Mouse (Mus musculus) urinary bladder, adult 2 months (tissue): ENCODE measurements around the gene Sdhaf1. TPM values are rescaled to one million over a fixed set of nuclear protein-coding genes. Genes with fewer than 3 reads are reported as not detected.

Source experiments
- DNase-seq: peaks from one replicate; pipeline ENCODE4 v3.0.0; 2022; ENCODE audit warnings: low spot score
- polyA plus RNA-seq: library from polyadenylated mRNA; depleted of rRNA; stranded (reverse); fragments of >200 nt; gene quantifications from 2 replicates; pipeline ENCODE4 v1.2.3, GENCODE M21; 2012; rRNA removed

The Sdhaf1 gene
- 12.8 and 15.4 TPM in 2 replicates for polyA plus RNA-seq

DNA sequence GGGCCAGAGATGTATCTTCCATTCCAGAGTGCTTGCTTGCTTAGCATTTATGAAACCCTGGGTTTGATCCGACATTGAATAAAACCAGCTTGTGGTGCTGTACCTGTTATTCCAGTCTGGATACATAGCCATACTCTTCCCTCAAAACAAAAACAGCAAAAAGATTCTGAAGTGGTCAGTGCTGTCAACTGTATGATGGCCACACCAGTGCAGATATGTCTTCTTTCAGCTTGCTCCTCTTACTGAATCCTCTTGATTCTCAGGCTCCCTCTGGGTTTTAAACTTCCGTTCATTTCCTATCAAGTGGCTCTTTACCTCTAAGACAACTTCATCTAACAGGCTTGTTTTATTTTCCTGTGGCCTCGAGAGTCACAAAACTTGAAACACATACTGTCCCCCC, at the start of gene Sdhaf1:
Gene Sdhaf1 (minus strand): TSS at position 101 of the 400 bp plus-strand sequence.
- DNase-seq: no peak

DNA sequence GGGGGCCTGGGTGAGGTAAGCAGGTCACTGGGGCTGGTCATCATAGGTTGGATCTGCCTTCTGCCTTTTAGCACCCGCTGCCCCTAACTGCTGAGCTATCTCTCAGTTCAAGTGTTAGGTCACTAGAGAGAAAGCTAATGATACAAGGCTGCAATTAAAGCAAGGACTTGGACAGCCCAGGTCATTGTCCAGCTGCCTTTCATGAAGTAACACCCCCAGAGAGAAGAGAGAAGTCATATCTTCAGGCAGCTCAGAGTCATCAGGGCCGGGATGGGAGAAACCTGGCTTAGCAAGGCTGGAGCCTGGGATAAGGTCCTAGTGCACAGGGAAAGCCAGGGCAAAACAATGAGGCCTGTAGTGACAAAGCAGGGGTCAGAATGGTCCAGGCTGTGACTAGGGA, 43.8 kb upstream of the Sdhaf1 start:
- DNase-seq: no peak

DNA sequence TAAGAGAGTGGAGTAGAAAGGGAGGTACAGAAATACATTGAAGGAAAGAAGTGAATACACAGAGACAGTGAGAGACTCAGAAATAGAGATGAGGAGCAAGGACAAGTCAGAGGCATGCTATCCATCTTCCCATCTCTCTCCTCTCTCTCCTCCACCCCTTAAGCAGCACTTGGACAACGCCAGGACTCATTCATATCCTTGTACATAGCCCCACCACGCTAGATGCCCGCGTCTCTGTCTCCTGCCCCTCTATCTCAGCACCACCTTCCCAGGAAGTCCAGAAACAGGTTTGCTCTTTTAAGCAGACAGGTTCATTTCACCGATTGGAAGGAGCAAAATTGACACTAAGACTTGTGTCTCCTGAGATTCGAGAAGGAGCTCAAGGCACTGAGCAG, 39.6 kb upstream of the Sdhaf1 start:
- no peak for DNase-seq

DNA sequence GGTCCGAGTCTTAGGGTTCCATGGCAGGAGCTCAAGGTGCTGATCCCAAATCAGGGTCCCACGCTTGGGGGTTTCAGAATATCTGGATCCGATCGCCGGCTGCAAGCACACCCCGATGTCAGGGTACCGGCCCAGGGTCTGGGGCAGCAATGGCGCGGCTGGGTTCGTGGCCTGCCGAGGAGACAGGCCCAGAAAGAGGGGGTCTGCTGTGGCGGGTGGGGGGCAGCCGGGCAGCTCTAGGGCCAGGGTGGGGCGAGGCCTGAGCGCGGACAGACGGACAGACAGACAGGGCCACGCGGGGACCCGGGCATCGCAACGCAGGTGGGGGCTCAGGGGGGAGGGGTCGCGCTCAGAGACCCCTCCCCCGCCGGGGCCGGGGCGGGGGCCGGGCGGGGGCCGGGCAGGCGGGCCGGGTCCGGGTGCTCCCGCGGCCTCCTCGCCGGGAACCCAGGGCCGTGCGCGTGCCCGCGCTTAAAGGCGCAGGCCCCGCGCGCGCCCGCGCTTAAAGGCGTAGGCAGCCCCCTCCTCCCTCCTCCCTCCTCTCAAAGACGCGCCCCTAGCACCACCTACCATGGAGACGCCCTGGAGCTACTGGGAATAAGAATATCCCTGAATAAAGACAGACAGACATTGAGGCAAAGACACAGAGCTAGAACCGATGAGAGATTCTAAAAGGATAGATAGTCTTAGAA, 39.1 kb upstream of the Sdhaf1 start, which contains the start of gene Lrfn3:
Gene Lrfn3 (minus strand): TSS at position 121 of the 692 bp plus-strand sequence.
- DNase-seq: no peak

DNA sequence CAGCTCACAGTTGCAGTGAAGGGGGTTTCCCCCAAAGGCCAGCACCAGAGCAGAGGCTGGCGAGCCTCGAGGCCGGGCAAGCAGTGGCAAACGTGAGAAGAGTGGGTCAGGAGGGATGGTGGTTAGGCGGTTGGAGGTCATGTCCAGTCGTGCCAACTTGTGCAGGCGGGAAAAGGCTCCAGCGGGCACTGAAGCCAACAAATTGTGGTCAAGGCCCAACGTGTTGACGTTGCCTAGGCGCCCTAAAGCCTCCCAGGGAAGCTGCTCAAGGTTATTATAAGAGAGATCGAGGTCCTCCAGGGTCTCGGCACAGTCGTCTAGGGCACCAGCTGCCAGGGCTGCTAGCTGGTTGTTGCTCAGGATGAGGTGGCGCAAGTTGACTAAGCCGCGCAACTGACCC, 36.3 kb upstream of the Sdhaf1 start:
- DNase-seq: no peak

DNA sequence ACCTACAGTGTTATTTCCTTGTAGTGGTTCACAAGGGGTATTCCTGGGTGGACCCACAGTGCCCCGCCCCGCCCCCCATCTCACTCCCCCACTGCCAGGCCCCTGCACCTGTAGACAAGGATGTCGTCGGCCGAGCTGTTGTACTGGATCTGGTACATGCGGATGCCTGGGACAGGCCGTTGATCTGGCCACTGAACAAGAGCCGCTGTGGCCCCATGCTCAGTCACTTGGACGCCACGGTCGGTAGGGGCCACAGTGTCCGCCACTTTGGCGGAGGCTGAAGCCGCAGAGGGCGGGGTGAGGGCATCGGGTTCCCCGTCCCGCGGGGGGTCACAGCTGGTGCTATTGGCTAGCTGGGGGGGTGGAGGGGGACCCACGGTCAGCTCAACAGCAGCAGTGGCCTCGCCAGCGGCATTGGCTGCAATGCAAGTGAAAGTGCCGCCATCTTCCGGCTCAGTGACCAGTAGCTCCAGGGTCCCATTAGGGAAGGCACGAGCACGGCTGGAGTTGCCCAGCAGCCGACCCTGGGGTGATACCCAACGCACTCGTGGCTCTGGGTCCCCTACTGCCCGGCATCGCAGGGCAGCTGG, 35.7 kb upstream of the Sdhaf1 start:
- DNase-seq: no peak

DNA sequence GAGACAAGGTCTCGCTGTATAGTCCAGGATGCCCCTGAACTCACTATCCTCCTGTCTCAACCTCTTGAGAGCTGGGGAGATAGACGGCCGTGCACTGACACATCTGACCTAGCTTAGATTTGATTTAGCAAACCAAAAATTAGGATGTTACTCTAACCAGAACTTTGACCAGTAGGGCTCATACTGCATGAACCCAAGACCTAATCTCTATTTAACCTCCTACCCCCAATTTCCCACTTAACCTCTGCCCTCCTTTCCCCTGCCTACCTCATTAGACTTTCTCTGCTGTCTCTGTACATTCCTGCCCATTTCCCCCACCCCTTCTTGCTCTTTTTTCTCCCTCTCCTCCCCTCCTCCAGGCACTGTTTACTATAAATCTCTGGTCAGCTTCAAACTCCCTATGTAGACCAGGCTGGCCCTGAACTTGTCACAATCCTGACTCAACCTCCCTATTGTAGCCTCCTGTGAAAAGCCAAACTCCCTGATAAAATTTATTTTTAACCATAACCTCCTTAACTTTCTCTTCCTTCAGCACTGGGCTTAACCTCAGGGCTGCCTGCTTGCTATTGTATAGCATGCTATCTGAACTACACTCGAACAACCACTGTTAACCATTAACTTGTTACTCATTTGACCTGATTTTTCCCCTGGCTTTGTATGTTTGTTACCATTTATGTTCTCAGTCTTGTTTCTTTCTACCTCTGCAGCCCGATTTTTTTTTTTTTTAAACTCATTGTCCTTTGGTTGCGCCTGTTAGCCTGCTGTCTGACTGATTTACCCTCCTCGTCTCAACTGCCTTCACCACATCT, 34.9 kb upstream of the Sdhaf1 start:
- no peak for DNase-seq

DNA sequence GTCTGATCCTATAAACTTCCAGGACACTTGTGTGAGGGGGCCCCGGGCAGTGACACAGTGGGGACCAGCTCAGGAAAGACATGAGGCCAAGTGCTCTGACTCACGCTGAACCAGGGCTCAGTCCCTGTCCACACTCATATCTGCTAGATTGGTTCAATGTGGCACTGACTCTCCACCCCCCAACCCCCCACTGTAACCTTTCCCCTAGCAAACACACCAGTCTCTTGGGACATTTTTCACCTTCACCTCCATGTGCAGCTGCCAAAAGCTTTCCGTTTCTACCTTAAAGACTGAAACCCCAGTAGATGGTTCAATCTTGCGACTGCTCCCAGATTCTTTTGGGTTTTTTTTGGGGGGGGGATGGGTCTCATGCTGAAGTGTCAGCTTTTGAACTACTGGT, 30.4 kb upstream of the Sdhaf1 start:
- DNase-seq: no peak

DNA sequence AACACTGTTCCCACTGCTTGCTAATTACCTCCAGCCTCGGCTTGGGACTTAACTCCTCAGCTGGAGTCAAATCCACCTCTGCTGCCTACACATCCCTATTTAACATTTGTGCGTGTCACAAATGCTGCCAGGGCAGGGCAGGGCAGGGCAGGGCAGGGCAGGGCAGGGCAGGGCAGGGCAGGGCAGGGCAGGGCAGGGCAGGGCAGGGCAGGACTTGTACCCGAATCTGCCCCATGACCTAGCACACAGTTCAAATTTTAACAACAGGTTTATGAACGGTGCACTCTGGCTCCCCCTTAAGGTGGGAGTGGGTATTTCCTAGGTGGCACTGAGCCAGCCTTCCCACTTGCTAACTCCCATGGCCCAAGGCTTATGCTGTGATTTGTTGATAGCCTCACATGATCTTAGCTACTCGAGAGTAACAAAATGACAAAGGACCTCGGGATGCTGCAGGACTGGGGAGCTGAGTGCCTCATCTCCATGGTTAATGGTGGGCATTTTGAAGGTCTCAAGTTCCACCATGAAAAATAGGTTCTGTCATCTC, 29.7 kb upstream of the Sdhaf1 start:
- no peak for DNase-seq

DNA sequence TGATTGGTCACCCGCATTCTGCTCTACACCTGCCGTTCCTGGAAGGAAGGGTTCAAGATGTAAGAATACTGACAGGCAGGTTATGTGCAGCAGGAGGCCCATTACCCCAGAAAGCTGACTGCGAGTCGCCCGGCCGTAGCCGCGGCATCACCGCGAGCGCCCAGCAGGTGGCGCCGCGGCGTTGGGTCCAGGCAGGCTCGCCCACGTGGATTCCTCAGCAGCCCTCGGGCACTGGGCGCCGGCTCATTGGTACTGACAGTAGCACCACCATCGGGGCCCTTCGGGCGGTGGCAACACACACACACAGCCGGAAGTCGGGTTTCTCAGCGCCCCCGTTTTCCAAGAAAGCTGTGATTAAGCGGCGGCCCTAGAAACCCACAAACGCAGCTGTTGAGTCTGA, 24.1 kb upstream of the Sdhaf1 start:
- no peak for DNase-seq

DNA sequence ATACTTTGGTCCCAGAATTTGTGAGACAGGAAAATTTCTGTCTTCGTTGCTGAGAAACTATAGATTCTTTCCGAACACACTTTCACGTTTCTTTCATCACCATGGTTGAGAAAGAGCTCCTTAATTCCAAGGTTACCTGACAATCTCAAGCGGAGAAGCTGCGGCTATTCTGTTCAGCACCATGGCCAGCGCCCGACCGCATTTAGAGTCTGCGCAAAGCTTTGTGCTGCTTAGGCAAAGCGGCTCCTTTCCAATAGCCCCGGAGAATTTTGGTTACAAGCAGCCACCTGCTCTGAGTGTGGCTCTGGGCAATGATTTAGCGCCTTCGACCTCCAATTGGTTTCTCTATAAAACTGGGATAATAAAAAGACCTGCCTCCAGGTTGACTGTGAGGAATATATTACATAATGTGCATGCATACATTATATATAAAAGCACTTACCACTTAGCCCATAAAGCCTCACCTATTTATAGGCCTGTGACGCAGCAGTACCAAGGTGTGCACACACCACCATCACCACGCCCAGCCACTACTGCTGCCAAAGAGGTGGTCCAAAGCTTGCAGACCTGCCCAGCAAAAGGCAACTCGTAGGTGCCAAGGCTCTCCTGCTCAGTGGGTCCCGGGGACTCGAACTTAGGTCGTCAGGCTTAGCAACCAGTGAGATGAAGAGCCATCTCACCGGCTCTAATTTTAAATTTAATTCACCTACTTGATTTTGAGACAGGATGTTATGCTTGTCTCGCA, 23.1 kb upstream of the Sdhaf1 start:
- DNase-seq: no peak

DNA sequence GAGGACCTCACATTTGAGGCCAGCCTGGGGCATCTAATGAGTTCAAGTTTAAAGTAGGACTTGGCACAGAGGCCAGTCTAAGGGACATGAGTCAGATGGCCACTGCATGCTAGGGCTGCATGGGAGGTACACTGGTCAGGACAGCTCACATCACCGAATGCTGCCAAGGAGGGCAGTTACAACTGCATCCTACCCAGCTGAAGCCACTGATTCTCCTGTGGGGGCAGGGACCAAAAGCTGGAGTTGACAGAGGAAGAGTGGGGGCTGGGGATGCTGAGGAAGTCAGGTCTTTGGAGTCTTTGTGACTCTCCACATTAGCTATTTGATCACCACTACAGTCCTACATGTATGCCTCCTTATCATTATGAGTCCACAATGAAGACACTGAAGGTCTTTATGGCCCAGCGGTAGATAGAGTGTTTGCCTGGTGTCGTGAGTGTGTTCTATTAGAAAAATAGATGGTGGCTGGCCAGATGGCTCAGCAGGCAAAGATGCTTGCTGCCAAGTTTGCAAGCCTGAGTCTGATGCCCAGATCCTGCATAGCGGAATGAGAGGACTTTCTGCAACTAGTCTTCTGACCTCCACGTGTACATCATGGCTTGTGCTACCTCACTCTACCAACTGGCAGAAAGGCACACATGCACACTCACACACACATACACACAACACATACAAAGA, 15.9 kb upstream of the Sdhaf1 start:
- no peak for DNase-seq

DNA sequence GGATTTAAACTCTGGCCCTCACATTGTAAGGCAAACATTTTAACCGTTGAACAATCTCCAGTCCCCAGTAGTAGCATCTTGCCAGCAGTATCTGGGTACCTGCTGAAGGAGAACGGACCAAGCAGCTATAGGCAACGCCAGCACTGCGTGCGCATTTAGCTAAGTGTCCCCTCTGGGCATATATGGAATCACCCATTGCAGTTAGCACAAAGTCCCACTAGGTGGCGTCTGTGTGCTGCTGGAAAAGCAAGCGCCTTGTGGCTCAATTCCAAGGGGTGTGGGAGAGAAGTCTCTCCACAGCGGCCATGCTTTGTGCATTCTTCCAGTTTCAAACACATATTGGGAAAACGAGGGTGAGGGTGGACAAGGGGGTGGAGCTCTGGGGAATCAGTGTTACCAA, 12.7 kb upstream of the Sdhaf1 start:
- peak; percentile 52 for DNase-seq

DNA sequence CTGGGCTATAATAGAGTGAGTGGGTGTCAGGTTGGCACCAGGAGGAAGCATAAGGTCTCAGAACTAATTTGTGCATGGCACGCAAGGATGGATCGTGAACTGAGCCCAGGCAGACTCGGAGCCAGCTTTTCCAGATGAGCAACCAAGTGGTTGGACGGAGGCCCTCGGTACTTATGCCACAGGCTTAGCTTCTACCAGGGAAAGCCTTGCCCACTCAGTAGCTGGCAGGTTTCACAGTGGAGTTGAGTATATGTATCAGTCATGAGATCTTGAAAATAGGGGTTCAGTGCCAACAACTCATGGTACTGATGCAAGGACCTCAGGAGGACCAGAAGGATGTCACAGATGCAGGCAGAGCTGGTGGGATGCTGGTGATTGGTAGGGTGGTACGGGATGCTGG, 12.0 kb upstream of the Sdhaf1 start:
- DNase-seq: no peak

DNA sequence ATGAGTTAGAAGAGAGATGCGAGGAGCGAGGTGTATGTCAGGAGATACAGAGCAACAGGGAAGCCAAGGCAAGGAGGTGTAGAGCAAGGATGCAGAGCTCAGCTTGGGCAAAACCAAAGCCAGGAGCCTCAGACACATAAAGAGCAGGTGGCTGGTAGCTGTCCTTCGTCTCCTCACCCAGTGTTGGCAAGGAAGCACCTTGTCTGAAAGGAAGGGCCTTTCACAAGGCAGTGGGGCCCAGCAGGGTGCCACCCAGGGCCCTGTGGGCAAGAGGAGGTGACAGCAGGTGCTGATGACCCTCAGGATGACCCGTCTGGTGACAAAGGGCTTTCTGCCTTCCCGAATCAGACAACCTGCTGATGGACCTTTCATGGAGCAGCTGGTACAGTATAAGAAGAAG, 10.9 kb upstream of the Sdhaf1 start:
- DNase-seq: no peak

DNA sequence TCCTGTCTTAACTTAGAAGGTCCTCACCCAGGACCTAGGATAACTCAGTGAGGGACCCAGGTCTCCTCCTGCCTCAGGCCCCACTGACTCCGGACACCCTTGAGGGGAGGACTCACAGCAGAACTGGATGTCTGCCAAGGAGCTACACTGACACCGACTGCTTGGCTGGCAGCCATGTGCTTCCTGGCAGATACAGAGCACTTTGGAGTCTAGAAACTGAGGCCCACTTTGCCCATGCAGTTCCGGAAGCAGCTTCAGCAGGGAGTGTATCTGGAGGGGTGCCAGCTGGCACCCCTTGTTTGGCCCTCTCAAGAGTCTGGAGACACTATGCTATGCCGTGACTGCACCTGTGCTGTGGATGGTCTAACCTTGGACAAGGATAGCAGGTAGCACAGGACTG, 9.7 kb upstream of the Sdhaf1 start:
- DNase-seq: no peak

DNA sequence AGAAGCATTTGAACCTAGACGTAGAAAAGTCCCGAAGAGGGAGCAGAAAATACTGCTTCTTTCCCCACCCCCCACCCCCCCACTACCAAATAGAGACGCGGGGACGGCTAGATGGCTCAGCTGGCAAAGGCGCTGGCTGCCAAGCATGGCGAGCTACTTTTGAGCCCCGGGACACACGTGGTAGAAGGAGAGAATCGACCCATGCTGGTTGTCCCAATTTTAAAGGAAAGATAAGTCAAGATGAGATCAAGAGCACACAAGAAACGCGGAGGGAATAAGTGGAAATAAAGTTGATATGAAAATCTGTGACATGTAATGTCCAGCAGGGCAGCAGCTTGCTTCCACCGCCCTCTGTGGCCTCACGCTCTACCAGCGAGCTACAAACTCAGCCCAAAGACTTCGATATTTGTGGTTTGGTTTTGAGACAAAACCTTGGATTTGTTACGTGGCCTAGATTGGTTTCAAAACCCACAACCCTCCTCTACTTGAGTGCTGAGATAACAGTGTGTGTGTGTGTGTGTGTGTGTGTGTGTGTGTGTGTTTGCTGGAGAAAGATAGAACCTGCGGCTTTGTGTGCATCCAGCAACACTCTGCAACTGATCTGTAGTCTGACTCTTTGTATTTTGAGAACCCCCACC, 9.0 kb upstream of the Sdhaf1 start:
- DNase-seq: no peak

DNA sequence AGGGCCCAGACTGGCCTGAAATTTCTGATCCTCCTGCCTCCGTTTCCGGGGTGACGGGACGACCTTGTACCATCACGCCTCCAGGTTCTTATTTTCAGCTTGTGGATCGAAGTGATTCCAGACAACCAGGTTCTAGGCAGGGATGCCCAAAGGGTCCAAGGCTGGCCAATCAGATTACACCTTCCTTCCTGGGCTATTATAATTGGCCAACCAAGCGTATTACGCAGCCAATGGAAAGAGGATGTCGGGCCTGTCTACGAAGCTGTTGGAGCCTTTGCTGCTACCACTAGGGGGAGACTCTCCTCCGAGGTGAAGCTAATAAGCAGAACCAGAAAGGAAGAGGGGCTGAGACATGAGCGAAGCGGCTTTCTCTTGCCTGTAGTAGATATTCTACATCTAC, 8.2 kb upstream of the Sdhaf1 start:
- no peak for DNase-seq

DNA sequence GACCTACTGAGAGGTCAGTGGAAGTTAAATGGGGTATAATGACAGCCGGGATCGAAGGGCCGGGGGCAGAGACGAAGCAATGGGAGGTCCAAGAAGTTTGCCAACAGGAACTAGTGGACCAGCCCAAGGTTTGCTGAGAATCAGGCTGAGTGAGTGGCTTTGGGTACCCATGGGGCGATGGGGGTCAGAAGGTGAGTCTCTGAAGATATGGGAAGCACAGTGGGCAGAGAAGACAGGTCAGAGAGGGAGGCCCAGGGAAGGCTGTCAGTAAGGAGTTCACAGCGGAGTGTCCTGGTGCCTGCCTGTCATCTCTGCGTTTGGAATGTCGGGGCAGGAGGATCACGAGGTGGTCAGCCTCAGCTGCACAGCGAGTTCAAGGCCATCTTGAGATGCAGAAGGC, 4.7 kb upstream of the Sdhaf1 start:
- no peak for DNase-seq

DNA sequence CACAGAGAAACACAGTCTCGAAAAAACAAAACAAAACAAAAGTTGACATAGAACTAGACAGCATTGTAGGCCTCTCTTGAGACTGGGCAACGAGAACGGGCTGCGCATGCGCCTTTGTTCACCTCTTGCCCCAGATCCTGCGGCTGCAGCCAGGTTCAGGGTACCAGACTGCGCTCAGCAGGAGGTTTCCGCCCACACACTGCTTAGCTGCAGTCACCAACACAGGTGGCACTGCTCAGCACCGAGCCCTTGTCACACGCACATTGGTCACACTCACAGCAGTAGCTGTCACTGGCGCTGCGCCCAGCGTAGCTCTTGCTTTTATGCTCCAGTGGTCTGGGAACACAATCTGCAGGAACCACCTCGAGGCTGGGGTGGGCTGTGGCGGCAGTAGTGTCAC, 3.4 kb upstream of the Sdhaf1 start:
- no peak for DNase-seq

DNA sequence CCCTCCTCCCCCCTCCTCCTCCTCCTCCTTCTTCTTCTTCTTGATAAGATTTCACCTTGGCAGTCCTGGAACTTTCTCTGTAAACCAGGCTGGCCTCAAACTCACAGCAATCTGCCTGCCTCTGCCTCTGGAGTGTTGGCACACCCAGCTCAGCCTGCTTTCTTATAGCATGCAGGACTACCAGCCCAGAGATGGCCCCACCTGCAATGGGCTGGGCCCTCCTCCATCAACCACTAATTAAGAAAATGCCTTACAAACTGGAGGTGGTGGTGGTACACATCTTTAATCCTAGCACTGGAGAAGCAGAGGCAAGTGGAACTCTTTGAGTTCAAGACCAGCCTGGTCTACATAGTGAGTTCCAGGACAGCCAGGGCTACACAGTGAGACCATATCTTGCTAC, 2.7 kb upstream of the Sdhaf1 start:
- no peak for DNase-seq
